Mouse (Mus musculus): Measurements from ENCODE around the gene Nfib. TPM values are rescaled to one million over a fixed set of nuclear protein-coding genes. Genes with fewer than 3 reads are reported as not detected.

The Nfib gene
- polyA plus RNA-seq, 1 experiment from 2014 or later, result 71.3 TPM

Other genes starting within 250 kb of the Nfib start
- gene Zdhhc21, start 154.2 kb upstream of the Nfib start, polyA plus RNA-seq (2015; fragmentation: Nextera tagmentation; extraction: Ambion mirVana), result 14.8 and 15.7 TPM in 2 replicates
- gene Cer1, start 179.4 kb upstream of the Nfib start, polyA plus RNA-seq (2015; fragmentation: Nextera tagmentation; extraction: Ambion mirVana), result 0.28 and 0.54 TPM in 2 replicates

All from neural tube, embryonic 13.5 days (tissue).